Mouse (Mus musculus): Measurements from ENCODE around the gene Ppt2. TPM values are rescaled to one million over a fixed set of nuclear protein-coding genes. Genes with fewer than 3 reads are reported as not detected.

Ppt2 gene
- total RNA-seq, 2 experiments from 2014 or later = 47.9 to 49.3 TPM

DNA sequence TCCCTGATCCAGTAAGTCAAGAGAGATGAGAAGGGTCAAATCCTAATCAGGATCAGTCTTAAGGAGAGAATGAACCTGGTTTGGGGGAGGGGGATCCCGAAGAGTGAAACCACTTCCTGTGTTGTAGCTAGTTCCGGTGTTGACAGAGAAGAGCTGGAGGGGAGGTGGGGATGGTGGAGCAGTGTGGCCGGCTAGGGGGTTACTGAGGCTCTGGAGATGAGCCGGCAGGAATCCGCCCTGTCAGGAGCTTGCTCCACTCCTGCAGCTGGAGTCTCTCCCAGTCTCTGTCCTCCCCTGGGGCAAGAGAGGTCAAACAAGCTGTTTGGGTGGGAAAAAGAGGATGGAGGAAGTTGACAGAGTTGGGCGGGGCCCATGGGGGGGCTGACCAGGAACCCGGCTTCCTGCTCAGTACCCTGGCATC lies 38.6 kb downstream of the Ppt2 start, which contains the start of gene Gpsm3:
Gene Gpsm3, plus strand, starts transcription at position 126 of the 421 bp plus-strand sequence.
- no peak for DNase-seq (ENCODE audit: low spot score in 2 of 2)

DNA sequence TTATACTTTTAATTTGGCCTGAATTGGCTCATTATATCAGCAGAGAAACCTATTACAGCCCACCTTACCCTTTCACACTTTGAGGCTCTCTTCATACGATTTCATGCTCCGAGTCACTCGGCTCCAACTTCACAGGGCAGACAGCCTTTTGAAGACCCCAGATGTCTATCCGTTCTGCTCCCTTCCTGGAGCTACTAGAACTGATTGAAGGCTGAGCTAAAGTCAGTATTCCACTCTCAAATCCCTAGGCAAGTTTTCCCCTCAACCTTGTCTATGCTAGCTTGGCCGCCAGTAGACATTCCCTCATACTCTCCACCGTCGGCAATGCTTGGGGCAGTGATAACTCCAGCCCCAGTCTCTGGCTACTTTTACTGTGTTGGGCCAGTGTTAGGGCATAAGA lies 39.1 kb downstream of the Ppt2 start:
- no peak for DNase-seq (ENCODE audit: low spot score in 2 of 2)

DNA sequence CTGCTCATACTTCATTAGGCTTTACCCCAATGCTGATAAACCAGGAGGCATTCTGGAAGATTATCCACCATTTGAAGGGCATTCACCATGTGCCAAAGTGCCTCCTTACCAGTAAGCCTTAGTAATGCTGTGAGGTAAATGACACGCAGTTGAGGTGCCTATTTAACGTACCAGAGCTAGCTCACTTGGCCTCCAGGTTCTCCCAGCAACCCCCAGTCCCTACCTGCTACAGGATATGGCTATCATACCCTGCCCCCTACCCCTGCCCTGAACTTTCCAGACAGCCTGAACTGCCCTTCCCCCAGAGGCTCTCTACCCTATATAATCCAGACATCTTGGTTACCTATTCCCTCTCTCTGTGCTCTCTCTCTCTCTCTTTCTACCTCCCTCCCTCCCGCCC lies 39.5 kb downstream of the Ppt2 start:
- DNase-seq (ENCODE audit: low spot score in 2 of 2) = no peak

DNA sequence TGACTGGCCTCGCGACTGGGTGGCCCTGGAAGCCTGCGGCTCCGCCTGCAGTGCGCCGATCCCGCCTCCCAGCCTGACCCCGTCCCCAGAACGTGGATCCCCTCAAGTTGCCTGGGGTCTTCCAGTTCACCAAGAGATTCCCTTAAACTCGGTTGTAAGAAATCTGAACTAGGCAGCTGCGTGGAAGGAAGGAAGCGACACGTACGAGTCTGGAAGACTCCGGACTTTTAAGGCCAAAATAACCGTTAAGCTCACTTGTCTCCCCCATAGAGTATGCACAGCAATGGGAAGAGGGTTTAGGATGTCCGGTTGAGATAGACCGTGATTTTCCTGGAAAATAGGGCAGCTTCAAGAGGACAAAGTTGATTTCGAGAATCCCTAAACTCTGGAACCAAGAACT lies 40.5 kb downstream of the Ppt2 start:
- no peak for DNase-seq (ENCODE audit: low spot score in 2 of 2)

DNA sequence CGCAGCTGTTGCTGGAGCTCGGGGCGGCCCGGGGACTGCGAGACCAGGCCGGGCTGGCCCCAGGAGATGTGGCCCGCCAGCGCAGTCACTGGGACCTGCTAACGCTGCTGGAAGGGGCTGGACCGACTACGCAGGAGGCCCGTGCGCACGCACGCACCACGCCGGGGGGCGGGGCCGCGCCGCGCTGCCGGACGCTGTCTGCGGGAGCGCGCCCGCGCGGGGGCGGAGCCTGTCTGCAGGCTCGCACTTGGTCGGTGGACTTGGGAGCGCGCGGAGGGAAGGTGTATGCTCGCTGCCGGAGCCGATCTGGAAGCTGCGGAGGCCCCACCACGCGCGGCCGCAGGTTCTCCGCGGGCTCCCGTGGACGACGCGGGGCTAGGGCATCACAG lies 40.9 kb downstream of the Ppt2 start:
- DNase-seq (ENCODE audit: low spot score in 2 of 2) = peak; percentile 98

DNA sequence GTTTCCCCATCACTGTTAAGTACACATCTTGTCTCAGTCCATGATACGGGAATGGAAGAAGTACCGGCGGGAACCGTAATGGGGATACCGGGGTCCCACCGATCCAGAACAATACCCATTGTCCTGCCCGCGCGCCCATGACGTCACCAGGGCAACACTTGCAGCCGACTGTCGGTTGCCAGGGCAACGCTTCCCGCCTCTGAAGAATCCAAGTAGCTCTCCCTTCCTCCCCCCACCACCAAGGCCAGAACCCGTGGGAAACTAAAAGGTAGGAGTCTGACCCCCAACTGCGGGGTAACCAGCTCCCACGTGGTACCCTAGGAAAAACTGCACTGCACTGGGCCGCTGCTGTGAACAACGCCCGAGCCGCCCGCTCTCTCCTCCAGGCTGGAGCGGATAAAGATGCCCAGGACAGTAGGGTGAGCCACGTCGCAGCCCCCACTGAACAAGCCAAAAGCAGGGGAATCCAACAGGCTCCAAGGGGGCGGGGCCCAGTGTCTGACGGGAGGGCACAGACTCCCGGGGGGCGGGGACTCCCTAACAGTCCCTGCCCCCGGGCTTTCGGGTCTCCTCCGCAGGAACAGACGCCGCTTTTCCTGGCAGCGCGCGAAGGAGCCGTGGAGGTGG lies 41.4 kb downstream of the Ppt2 start:
- DNase-seq (ENCODE audit: low spot score in 2 of 2) = peak; percentile 84 to 91

DNA sequence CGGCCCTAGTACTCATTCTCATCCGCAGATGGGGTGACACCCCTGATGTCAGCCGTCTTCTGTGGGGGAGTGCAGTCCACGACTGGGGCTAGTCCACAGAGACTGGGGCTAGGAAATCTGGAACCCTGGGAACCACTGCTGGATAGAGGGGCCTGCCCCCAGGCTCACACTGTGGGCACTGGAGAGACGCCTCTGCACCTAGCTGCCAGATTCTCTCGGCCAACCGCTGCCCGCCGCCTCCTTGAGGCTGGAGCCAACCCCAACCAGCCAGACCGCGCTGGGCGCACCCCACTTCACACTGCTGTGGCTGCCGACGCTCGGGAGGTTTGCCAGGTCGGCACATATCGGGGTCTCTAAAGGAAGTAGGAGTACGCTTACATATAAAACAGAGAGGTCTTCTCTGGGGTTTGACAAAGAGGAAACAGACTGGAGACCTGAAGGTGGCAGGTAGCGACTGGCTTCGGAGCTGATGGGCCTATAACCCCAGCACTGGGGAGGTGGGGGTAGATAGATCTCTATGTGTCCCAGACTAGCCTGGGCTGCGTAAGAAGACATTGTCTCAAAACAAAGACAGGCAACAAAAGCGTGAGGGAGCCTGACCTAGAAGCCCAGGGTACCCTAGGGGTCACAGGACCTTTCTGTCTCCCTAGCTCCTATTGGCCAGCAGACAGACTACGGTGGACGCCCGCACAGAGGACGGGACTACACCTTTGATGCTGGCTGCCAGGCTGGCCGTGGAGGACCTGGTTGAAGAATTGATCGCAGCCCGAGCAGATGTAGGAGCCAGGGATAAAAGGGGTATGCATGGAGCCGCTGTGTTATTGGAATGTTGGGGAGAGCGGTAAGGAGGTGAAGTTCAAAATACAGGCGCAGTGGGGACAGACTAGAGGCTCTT lies 42.2 kb downstream of the Ppt2 start:
- DNase-seq (ENCODE audit: low spot score in 2 of 2) = no peak

DNA sequence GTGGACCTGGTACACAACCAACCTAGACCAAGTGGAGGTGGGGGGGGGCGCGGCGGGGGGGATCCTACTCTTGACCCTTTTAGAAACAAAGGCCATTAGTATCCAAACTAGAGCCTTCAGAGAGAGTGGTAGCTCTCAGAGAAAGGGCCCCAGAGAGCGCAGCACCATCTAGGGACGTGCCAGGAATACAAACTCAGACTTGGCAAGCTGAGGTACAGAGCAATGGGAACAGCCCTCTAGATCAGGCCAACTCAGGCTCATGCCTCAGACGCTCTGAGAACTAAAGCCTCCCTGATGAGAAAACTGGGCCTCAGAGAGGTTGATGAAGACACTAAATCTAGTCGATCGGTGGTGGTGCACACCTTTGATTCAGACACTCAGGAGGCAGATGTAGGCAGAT lies 43.2 kb downstream of the Ppt2 start:
- DNase-seq (ENCODE audit: low spot score in 2 of 2) = peak in 1 of 2 experiments; percentile 57

DNA sequence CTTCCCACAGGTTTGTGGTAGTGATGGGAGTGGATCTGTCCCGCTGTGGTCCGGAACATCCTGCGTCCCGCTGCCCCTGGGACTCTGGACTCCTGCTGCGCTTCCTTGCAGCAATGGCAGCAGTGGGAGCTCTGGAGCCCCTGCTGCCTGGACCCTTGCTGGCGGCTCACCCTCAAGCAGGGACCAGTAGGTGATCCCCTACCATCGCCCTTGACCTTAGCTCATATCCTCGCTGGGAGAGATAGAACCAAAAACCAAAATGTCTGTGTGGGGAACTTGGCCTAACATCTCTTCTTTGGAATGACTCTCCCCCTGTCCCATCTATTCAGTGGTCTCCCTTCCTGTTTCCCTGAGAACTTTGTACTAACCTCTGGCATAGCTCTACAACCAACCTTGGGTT lies 44.5 kb downstream of the Ppt2 start:
- no peak for DNase-seq (ENCODE audit: low spot score in 2 of 2)

DNA sequence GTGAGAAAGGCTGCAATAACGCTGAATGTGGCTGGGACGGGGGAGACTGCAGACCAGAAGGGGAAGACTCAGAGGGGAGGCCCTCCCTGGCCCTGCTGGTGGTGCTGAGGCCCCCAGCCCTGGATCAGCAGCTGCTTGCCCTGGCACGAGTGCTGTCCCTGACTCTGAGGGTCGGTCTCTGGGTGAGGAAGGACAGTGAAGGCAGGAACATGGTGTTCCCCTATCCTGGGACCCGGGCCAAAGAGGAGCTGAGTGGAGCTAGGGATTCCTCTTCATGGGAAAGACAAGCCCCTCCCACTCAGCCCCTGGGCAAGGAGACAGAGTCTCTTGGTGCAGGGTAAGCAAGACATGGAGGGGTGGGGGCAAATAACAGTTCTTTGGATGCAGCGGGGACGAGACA lies 44.9 kb downstream of the Ppt2 start:
- DNase-seq (ENCODE audit: low spot score in 2 of 2) = no peak

DNA sequence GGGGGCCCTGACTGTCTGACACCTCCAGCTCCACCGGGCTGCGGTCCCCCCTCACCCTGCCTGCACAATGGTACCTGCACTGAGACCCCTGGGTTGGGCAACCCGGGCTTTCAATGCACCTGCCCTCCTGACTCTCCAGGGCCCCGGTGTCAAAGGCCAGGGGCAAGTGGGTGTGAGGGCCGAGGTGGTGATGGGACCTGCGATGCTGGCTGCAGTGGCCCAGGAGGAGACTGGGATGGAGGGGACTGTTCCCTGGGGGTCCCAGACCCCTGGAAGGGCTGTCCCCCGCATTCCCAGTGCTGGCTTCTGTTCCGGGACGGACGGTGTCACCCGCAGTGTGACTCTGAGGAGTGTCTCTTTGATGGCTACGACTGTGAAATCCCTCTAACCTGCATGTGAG lies 45.8 kb downstream of the Ppt2 start:
- no peak for DNase-seq (ENCODE audit: low spot score in 2 of 2)

DNA sequence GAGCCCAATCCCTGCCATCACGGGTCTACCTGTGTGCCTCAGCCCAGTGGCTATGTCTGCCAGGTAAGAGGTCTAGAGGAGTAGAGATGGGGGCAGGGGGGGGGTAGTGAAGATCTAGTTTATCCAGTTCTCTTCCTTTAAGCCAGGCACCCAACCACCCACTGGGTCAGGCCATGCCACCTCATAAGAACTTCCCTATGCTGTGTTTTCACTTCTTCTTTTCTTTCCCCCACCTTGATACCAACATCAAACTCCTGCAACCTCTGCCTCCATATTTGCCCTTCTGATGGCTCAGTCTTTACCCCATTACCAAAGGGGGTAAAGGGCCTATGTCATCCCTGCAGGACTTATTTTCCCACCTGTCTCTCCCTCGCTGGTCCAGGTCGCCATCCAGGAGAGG lies 50.2 kb downstream of the Ppt2 start:
- DNase-seq (ENCODE audit: low spot score in 2 of 2) = no peak

DNA sequence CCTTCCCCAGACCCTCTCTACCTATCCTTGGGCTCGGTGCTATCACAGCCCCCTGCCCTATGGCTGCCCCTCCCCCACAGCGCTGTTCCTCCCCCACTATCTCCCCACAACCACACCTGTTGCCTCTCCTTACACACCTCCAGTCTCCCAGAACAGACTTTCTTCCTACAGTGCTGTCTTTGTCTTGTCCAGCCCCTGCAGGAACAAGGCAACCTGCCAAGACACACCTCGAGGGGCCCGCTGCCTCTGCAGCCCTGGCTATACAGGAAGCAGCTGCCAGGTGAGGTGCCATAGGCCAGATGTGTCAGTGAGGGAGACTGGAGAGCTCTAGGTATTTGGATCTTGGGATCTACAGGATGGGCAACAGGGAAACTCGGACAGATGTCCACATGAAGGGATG lies 51.7 kb downstream of the Ppt2 start:
- no peak for DNase-seq (ENCODE audit: low spot score in 2 of 2)

DNA sequence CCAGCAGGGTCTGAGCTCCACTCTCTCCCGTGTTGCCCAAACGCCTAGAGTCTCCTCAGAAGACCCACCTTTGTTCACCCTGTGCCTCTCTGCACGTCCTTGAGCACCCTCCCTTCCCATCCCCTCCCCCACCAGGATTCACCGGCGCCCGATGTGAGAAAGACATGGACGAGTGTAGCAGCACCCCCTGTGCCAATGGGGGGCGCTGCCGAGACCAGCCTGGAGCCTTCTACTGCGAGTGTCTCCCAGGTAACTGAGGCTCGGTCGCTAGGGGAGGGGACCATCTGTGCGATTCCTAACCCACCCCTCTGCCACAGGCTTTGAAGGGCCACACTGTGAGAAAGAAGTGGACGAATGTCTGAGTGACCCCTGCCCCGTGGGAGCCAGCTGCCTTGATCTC lies 55.9 kb downstream of the Ppt2 start:
- DNase-seq (ENCODE audit: low spot score in 2 of 2) = no peak

DNA sequence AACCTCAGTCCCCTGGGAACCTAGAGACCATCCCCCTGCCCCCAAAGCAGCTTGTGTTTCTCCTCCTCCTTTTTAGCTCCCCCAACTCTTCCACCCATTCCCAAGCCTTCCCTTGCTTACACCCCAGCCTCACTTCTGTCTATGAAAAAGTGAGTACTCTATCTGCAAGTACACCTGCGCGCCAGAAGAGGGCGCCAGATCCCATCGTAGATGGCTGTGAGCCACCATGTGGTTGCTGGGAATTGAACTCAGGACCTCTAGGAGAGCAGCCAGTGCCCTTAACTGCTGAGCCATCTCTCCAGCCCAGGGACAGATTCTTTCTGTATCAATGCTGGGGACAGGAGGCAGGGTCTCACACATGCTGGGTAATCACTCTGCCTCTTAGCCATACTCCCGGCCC lies 56.4 kb downstream of the Ppt2 start:
- no peak for DNase-seq (ENCODE audit: low spot score in 2 of 2)

DNA sequence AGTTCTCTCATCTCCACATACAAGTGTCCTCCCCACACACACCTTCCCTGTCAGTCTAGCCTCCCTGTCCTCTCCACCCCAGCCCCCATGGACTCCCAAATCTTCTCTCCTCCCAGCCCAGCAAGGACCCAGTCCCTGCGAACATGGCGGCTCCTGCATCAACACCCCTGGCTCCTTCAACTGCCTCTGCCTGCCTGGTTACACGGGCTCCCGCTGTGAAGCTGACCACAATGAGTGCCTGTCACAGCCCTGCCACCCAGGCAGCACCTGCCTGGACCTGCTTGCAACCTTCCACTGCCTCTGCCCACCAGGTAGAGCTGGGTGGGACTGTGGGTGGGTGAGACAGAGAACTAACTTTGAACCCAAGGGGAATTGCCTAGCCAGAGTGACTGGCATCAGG lies 58.4 kb downstream of the Ppt2 start:
- DNase-seq (ENCODE audit: low spot score in 2 of 2) = no peak

DNA sequence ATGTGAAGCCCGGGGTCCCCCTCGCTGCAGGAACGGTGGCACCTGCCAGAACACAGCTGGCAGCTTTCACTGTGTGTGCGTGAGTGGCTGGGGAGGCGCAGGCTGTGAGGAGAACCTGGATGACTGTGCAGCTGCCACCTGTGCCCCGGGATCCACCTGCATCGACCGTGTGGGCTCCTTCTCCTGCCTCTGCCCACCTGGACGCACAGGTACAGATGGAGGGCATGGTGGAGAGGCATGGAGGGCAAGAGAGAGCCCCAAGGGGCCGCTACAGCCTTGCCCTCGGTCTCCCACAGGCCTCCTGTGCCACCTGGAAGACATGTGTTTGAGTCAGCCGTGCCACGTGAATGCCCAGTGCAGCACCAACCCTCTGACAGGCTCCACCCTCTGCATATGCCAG lies 59.9 kb downstream of the Ppt2 start:
- no peak for DNase-seq (ENCODE audit: low spot score in 2 of 2)

DNA sequence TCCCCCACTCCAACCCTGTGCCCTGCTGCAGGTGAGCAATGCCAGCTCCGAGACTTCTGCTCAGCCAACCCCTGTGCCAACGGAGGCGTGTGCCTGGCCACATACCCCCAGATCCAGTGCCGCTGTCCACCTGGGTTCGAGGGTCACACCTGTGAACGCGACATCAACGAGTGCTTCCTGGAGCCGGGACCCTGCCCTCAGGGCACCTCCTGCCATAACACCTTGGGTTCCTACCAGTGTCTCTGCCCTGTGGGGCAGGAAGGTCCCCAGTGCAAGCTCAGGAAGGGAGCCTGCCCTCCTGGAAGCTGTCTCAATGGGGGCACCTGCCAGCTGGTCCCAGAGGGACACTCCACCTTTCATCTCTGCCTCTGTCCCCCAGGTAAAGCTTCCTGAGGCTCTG lies 61.0 kb downstream of the Ppt2 start:
- DNase-seq (ENCODE audit: low spot score in 2 of 2) = no peak

Other genes with a start within 250 kb of the Ppt2 start
- gene BC051142, start 229.7 kb downstream of the Ppt2 start, total RNA-seq (2021) = 1 to 10 TPM; 2.1 to 4.5 TPM
- gene Btnl4, start 151.2 kb downstream of the Ppt2 start, total RNA-seq (2021) = not detected
- not detected for gene Btnl6, start 111.2 kb downstream of the Ppt2 start, total RNA-seq (2021)
- gene Notch4, start 64.2 kb downstream of the Ppt2 start, total RNA-seq (2021) = 1 to 10 TPM; 9.0 TPM
- 1 to 10 TPM; 1.8 to 2.2 TPM for gene Gpsm3, start 38.7 kb downstream of the Ppt2 start, total RNA-seq (2021)
- gene Pbx2, start 37.2 kb downstream of the Ppt2 start, total RNA-seq (2021) = 10 to 100 TPM; 67.3 to 69.1 TPM
- under 1 TPM; 0.61 to 0.67 TPM for gene Ager, start 30.6 kb downstream of the Ppt2 start, total RNA-seq (2021)
- gene Rnf5, start 24.8 kb downstream of the Ppt2 start, total RNA-seq (2021) = 10 to 100 TPM; 81.8 to 81.9 TPM
- 100 to 1,000 TPM; 162 to 175 TPM for gene Agpat1, start 24.2 kb downstream of the Ppt2 start, total RNA-seq (2021)
- gene Egfl8, start 12.5 kb downstream of the Ppt2 start, total RNA-seq (2021) = 1 to 10 TPM; 2.0 to 2.4 TPM
- gene Prrt1, start 1.0 kb upstream of the Ppt2 start, total RNA-seq (2021) = 100 to 1,000 TPM; 265 to 276 TPM
- gene Fkbpl, start 16.3 kb upstream of the Ppt2 start, total RNA-seq (2021) = 10 to 100 TPM; 16.6 to 18.0 TPM
- 10 to 100 TPM; 83.4 to 95.0 TPM for gene Atf6b, start 18.6 kb upstream of the Ppt2 start, total RNA-seq (2021)
- 10 to 100 TPM; 12.1 to 12.3 TPM for gene Tnxb, start 42.0 kb upstream of the Ppt2 start, total RNA-seq (2021)
- 10 to 100 TPM; 71.3 to 73.0 TPM for gene C4b, start 115.4 kb upstream of the Ppt2 start, total RNA-seq (2021)
- under 1 TPM in 1 of 2 experiments, not detected in 1; 0.30 TPM for gene Cyp21a1, start 176.1 kb upstream of the Ppt2 start, total RNA-seq (2021)
- 10 to 100 TPM; 50.8 to 53.8 TPM for gene Stk19, start 208.4 kb upstream of the Ppt2 start, total RNA-seq (2021)
- 10 to 100 TPM; 36.6 to 40.8 TPM for gene Dxo, start 208.5 kb upstream of the Ppt2 start, total RNA-seq (2021)
- 10 to 100 TPM; 70.1 to 74.2 TPM for gene Skiv2l, start 221.7 kb upstream of the Ppt2 start, total RNA-seq (2021)
- 10 to 100 TPM; 34.1 to 39.6 TPM for gene Nelfe, start 221.9 kb upstream of the Ppt2 start, total RNA-seq (2021)
- not detected for gene Cfb, start 234.0 kb upstream of the Ppt2 start, total RNA-seq (2021)

Data from layer of hippocampus, adult 18-20 months (tissue).